Mouse (Mus musculus) lung, embryonic 16.5 days (tissue): ENCODE results near the gene Slc24a5. TPM values are rescaled to one million over a fixed set of nuclear protein-coding genes. Genes with fewer than 3 reads are reported as not detected.

Experiments used
- ATAC-seq: fragments of 200-750 bp; cut with Nextera tagmentation; 2 replicates; pipeline ENCODE4 v1.8.0; 2017; ENCODE audit warnings: low read depth, mild to moderate bottlenecking, moderate library complexity
- H3K27ac ChIP-seq: fragments of 300-500 bp; sonication (generic); 2 replicates; pipeline ENCODE4 v1.5.1; 2014; ENCODE audit warnings: mild to moderate bottlenecking, control low read depth, low read length
- H3K27me3 ChIP-seq: fragments of 300-500 bp; sonication (generic); 2 replicates; pipeline ENCODE4 v1.6.1; 2014; ENCODE audit warnings: low read depth, low read length, mixed read lengths; ENCODE audit not compliant: control insufficient read depth, insufficient read depth
- H3K36me3 ChIP-seq: fragments of 300-500 bp; sonication (generic); 2 replicates; pipeline ENCODE4 v1.6.1; 2014; ENCODE audit warnings: low read length; ENCODE audit not compliant: control insufficient read depth, insufficient read depth
- H3K4me1 ChIP-seq: fragments of 300-500 bp; sonication (generic); replicated peaks from 2 replicates; pipeline ENCODE4 v1.6.1; 2014; ENCODE audit warnings: low read length, mixed read lengths; ENCODE audit not compliant: control insufficient read depth, insufficient read depth
- H3K4me2 ChIP-seq: fragments of 300-500 bp; sonication (generic); 2 replicates; pipeline ENCODE4 v1.6.1; 2014; ENCODE audit warnings: low read depth, low read length, control low read depth
- H3K4me3 ChIP-seq: fragments of 300-500 bp; sonication (generic); 2 replicates; pipeline ENCODE4 v1.5.1; 2014; ENCODE audit warnings: mild to moderate bottlenecking, low read length, control low read depth
- H3K9ac ChIP-seq: fragments of 300-500 bp; sonication (generic); 2 replicates; pipeline ENCODE4 v1.6.1; 2014; ENCODE audit warnings: low read length, control low read depth
- H3K9me3 ChIP-seq: fragments of 300-500 bp; sonication (generic); 2 replicates; pipeline ENCODE4 v1.6.1; 2016; ENCODE audit warnings: low read length; ENCODE audit not compliant: control insufficient read depth
- WGBS: fragments of 180-500 bp; shearing (Covaris S2); extraction: QIAGEN DNeasy Blood & Tissue Kit; methylation state at CpG from one replicate; pipeline ENCODE4 v1.1.7; 2014; 5-methylcytosine and 5-hydroxymethylcytosine counted together
- polyA plus RNA-seq: library from polyadenylated mRNA; unstranded; fragments of >200 nt; fragmentation: Nextera tagmentation; extraction: Ambion mirVana; gene quantifications from 2 replicates; pipeline ENCODE4 v1.2.1, GENCODE M21; 2015

The Slc24a5 gene
- polyA plus RNA-seq, 1 experiment from 2014 or later, result 1.7 TPM

- H3K27me3 ChIP-seq, result no peaks in the 10 kb centered on the region
- no peak overlapping the region for H3K4me2 ChIP-seq
- H3K9me3 ChIP-seq, result no peaks in the 10 kb centered on the region
- H3K4me1 ChIP-seq, result no peaks in the 10 kb centered on the region
- H3K27ac ChIP-seq, result no peak overlapping the region
- ATAC-seq, result no peak
- no peak overlapping the region for H3K9ac ChIP-seq
- H3K36me3 ChIP-seq, result no peaks in the 10 kb centered on the region
- H3K4me3 ChIP-seq, result no peak overlapping the region
- WGBS, result 69% methylated on average over 7 of the region's 7 CpGs
These were observed 12.5 kb upstream of the Slc24a5 start for GRCm38 (mm10) chr2:125055316-125055903.

- H3K4me3 ChIP-seq, result no peak overlapping the region
- H3K4me2 ChIP-seq, result no peak overlapping the region
- no peaks in the 10 kb centered on the region for H3K4me1 ChIP-seq
- ATAC-seq, result no peak; the same call in 1 of the 2 replicates
- WGBS, result 23% methylated on average over 7 of the region's 7 CpGs
- no peaks in the 10 kb centered on the region for H3K36me3 ChIP-seq
- H3K9ac ChIP-seq, result no peak overlapping the region
- H3K9me3 ChIP-seq, result no peaks in the 10 kb centered on the region
- no peak overlapping the region for H3K27ac ChIP-seq
- H3K27me3 ChIP-seq, result no peaks in the 10 kb centered on the region
These were observed 10.6 kb upstream of the Slc24a5 start for GRCm38 (mm10) chr2:125057250-125057815.

- H3K4me3 ChIP-seq, result no peak overlapping the region
- no peak overlapping the region for H3K27ac ChIP-seq
These were observed 6.5 kb upstream of the Slc24a5 start for GRCm38 (mm10) chr2:125061451-125061850.

GRCm38 (mm10) chr2:125062944-125063343, 5.0 kb upstream of the Slc24a5 start:
- 47% methylated on average over 4 of the region's 4 CpGs for WGBS
- H3K9ac ChIP-seq, result no peak overlapping the region
- H3K4me3 ChIP-seq, result no peak overlapping the region
- no peaks in the 10 kb centered on the region for H3K27me3 ChIP-seq
- no peak for ATAC-seq
- H3K27ac ChIP-seq, result no peak overlapping the region
- no peaks in the 10 kb centered on the region for H3K36me3 ChIP-seq
- no peaks in the 10 kb centered on the region for H3K4me1 ChIP-seq
- H3K4me2 ChIP-seq, result no peak overlapping the region
- H3K9me3 ChIP-seq, result no peaks in the 10 kb centered on the region

More at GRCm38 (mm10) chr2:125061451-125061850, 6.5 kb upstream of the Slc24a5 start:
- Histone ChIP-seq H3K4me1 (no peaks in the 10 kb centered on the region), H3K9me3 (no peaks in the 10 kb centered on the region), H3K27me3 (no peaks in the 10 kb centered on the region), H3K36me3 (no peaks in the 10 kb centered on the region), H3K9ac (no peak overlapping the region), H3K4me2 (no peak overlapping the region)
- WGBS, result 83% methylated on average over 7 of the region's 7 CpGs
- no peak for ATAC-seq

- Histone ChIP-seq H3K36me3 (no peaks in the 10 kb centered on the region), H3K9ac (no peak overlapping the region), H3K27me3 (no peaks in the 10 kb centered on the region), H3K4me1 (no peaks in the 10 kb centered on the region), H3K4me2 (no peak overlapping the region), H3K27ac (no peak overlapping the region), H3K9me3 (no peaks in the 10 kb centered on the region), H3K4me3 (no peak overlapping the region)
- ATAC-seq, result no peak
- WGBS, result 85% methylated on average over 7 of the region's 7 CpGs
These were observed 551 bp upstream of the Slc24a5 start for GRCm38 (mm10) chr2:125067373-125067772.

- Histone ChIP-seq H3K4me1 (no peaks in the 10 kb centered on the region), H3K36me3 (no peaks in the 10 kb centered on the region), H3K27ac (no peak overlapping the region), H3K9me3 (no peaks in the 10 kb centered on the region), H3K27me3 (no peaks in the 10 kb centered on the region), H3K4me3 (no peak overlapping the region), H3K9ac (no peak overlapping the region), H3K4me2 (no peak overlapping the region)
- WGBS, result 85% methylated on average over 12 of the region's 12 CpGs
- ATAC-seq, result no peak
These were observed 772 bp downstream of the Slc24a5 start for GRCm38 (mm10) chr2:125068696-125069095.

GRCm38 (mm10) chr2:125073056-125073780, 5.3 kb downstream of the Slc24a5 start:
- Histone ChIP-seq H3K4me1 (no peaks in the 10 kb centered on the region), H3K27ac (no peak overlapping the region), H3K4me2 (no peak overlapping the region), H3K9ac (no peak overlapping the region), H3K4me3 (no peak overlapping the region), H3K36me3 (no peaks in the 10 kb centered on the region), H3K27me3 (no peaks in the 10 kb centered on the region), H3K9me3 (no peaks in the 10 kb centered on the region)
- ATAC-seq, result no peak
- 66% methylated on average over 3 of the region's 3 CpGs for WGBS

GRCm38 (mm10) chr2:125083879-125084278, 16.0 kb downstream of the Slc24a5 start:
- Histone ChIP-seq H3K9me3 (no peaks in the 10 kb centered on the region), H3K9ac (no peak overlapping the region), H3K36me3 (peaks cover 5% of the 10 kb centered on the region; the same call in 1 of the 2 replicates), H3K4me3 (no peak overlapping the region), H3K4me2 (no peak overlapping the region), H3K4me1 (no peaks in the 10 kb centered on the region), H3K27me3 (no peaks in the 10 kb centered on the region), H3K27ac (no peak overlapping the region)
- WGBS, result 15% methylated on average over 1 of the region's 1 CpGs
- no peak for ATAC-seq

- no peak overlapping the region for H3K4me2 ChIP-seq
- H3K27ac ChIP-seq, result no peak overlapping the region
- no peak overlapping the region for H3K4me3 ChIP-seq
- no peaks in the 10 kb centered on the region for H3K4me1 ChIP-seq
- no peaks in the 10 kb centered on the region for H3K27me3 ChIP-seq
- H3K9me3 ChIP-seq, result no peaks in the 10 kb centered on the region
- WGBS, result 96% methylated on average over 7 of the region's 7 CpGs
- no peak overlapping the region for H3K9ac ChIP-seq
- H3K36me3 ChIP-seq, result peaks cover 8% of the 10 kb centered on the region
- no peak for ATAC-seq
These were observed 20.8 kb downstream of the Slc24a5 start for GRCm38 (mm10) chr2:125088757-125089156.
